Mouse (Mus musculus) heart, adult 2 months (tissue): ENCODE data around the gene Zwilch.

Experiments
- CTCF ChIP-seq: fragments of 200-600 bp; IDR thresholded peaks from 2 replicates; pipeline ENCODE4 v1.8.1; 2022; ENCODE audit warnings: antibody characterized with exemption, mild to moderate bottlenecking, moderate library complexity
- EP300 ChIP-seq: fragments of 200-500 bp; IDR thresholded peaks from 2 replicates; pipeline ENCODE4 v1.6.1; 2011; ENCODE audit warnings: low read depth, low read length, control low read depth; ENCODE audit not compliant: insufficient read depth
- POLR2A ChIP-seq: fragments of 200-500 bp; IDR thresholded peaks from 2 replicates; pipeline ENCODE4 v1.6.1; 2011; ENCODE audit warnings: mild to moderate bottlenecking, low read depth, low read length, control low read depth; ENCODE audit not compliant: insufficient read depth

DNA sequence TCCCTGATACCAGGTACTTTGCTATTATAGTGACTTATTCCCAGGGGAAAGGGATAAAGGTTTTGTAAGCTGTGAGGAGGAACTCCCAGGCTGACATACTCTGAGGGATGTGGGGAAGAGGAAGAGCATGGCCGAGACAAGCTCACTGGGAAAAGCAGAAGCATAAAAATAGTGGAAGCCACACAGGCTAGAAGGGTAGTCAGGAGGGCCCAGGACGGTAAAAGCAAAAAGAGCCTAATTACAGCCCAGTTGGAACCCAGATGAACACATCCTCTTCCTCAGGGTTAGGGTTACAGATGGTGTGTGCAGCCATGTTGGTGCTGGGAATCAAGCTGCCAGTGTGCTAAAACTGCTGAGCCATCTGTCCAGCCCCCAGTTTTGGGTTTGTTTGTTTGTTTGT lies 49.2 kb upstream of the Zwilch start:
- no peak for TF ChIP-seq CTCF
- TF ChIP-seq POLR2A: no peak
- TF ChIP-seq EP300: no peak
